Mouse (Mus musculus) right cerebral cortex, postnatal 36 days (tissue): ENCODE data around the gene Hivep3.

Experiments
- DNase-seq, 2 experiments: peaks; one replicate each; pipeline ENCODE4 v3.0.0; 2022; ENCODE audit warnings: low spot score in 2 of 2, mixed read lengths in 1 of 2

Hivep3 gene

GRCm38 (mm10) chr4:119976428-119977168 is 243.0 kb downstream of the Hivep3 start:
- no peak for DNase-seq

GRCm38 (mm10) chr4:119977817-119978491 is 244.4 kb downstream of the Hivep3 start:
- no peak for DNase-seq

GRCm38 (mm10) chr4:119979238-119979829 is 245.8 kb downstream of the Hivep3 start:
- DNase-seq: no peak

- no peak for DNase-seq
Measured at GRCm38 (mm10) chr4:119979918-119980317, 246.3 kb downstream of the Hivep3 start.

GRCm38 (mm10) chr4:119981047-119981720 is 247.6 kb downstream of the Hivep3 start:
- no peak for DNase-seq

- DNase-seq: no peak
Measured at GRCm38 (mm10) chr4:119986065-119986464, 252.5 kb downstream of the Hivep3 start.

- no peak for DNase-seq
Measured at GRCm38 (mm10) chr4:119986580-119987291, 253.2 kb downstream of the Hivep3 start.

- no peak for DNase-seq
Measured at GRCm38 (mm10) chr4:119987376-119988087, 253.9 kb downstream of the Hivep3 start.

GRCm38 (mm10) chr4:119989031-119989693 is 255.6 kb downstream of the Hivep3 start:
- no peak for DNase-seq

- DNase-seq: no peak
Measured at GRCm38 (mm10) chr4:119990346-119990745, 256.8 kb downstream of the Hivep3 start.

GRCm38 (mm10) chr4:119990841-119991240 is 257.3 kb downstream of the Hivep3 start:
- no peak for DNase-seq

- DNase-seq: no peak
Measured at GRCm38 (mm10) chr4:119991758-119992157, 258.2 kb downstream of the Hivep3 start.

GRCm38 (mm10) chr4:119996377-119996776 is 262.8 kb downstream of the Hivep3 start:
- DNase-seq: no peak

- DNase-seq: no peak
Measured at GRCm38 (mm10) chr4:119997351-119997750, 263.8 kb downstream of the Hivep3 start.

GRCm38 (mm10) chr4:119998911-119999310 is 265.3 kb downstream of the Hivep3 start:
- no peak for DNase-seq

- DNase-seq: no peak
Measured at GRCm38 (mm10) chr4:120000881-120001280, 267.3 kb downstream of the Hivep3 start.

- no peak for DNase-seq
Measured at GRCm38 (mm10) chr4:120003006-120003405, 269.4 kb downstream of the Hivep3 start.

- DNase-seq: no peak
Measured at GRCm38 (mm10) chr4:120006046-120006445, 272.5 kb downstream of the Hivep3 start.

- DNase-seq: no peak
Measured at GRCm38 (mm10) chr4:120007889-120008288, 274.3 kb downstream of the Hivep3 start.

GRCm38 (mm10) chr4:120009151-120009550 is 275.6 kb downstream of the Hivep3 start:
- no peak for DNase-seq
